Mouse (Mus musculus) liver, adult 2 months (tissue): ENCODE data around the gene Pde4d. TPM values are rescaled to one million over a fixed set of nuclear protein-coding genes. Genes with fewer than 3 reads are reported as not detected.
"Not testable (repeated sequence)": the region's sequence is repeated elsewhere in the genome, so short reads cannot be mapped to it uniquely, and the experiment has no call there.

ENCODE experiments used
- DNase-seq: peaks from one replicate; pipeline ENCODE4 v3.0.0-alpha.2; 2011; ENCODE audit warnings: low read depth, low spot score; ENCODE audit errors: extremely low read depth
- H3K27ac ChIP-seq: fragments of 200-500 bp; replicated peaks from 2 replicates; pipeline ENCODE4 v1.5.1; 2012; ENCODE audit warnings: low read depth, mild to moderate bottlenecking, control low read depth, inconsistent platforms, low read length; ENCODE audit not compliant: insufficient read depth
- H3K27me3 ChIP-seq: fragments of 200-500 bp; 2 replicates; pipeline ENCODE4 v1.6.1; 2012; ENCODE audit warnings: mild to moderate bottlenecking, moderate library complexity, low read length, inconsistent platforms; ENCODE audit not compliant: control insufficient read depth, insufficient read depth
- H3K36me3 ChIP-seq: fragments of 200-500 bp; 2 replicates; pipeline ENCODE4 v1.6.1; 2012; ENCODE audit warnings: low read length, inconsistent platforms; ENCODE audit not compliant: control insufficient read depth, insufficient read depth
- H3K4me1 ChIP-seq: fragments of 200-500 bp; 2 replicates; pipeline ENCODE4 v1.6.1; 2011; ENCODE audit warnings: low read length; ENCODE audit not compliant: control insufficient read depth, insufficient read depth
- H3K4me3 ChIP-seq: fragments of 200-500 bp; 2 replicates; pipeline ENCODE4 v1.5.1; 2011; ENCODE audit warnings: low read depth, mild to moderate bottlenecking, control low read depth, low read length, moderate library complexity; ENCODE audit not compliant: insufficient read depth
- H3K79me2 ChIP-seq: fragments of 200-500 bp; 2 replicates; pipeline ENCODE4 v1.6.1; 2012; ENCODE audit warnings: inconsistent platforms, mild to moderate bottlenecking, low read length, moderate library complexity; ENCODE audit not compliant: control insufficient read depth, insufficient read depth
- H3K9ac ChIP-seq: fragments of 200-500 bp; 2 replicates; pipeline ENCODE4 v1.6.1; 2012; ENCODE audit warnings: low read depth, mild to moderate bottlenecking, control low read depth, inconsistent platforms, low read length
- CTCF ChIP-seq: fragments of 200-500 bp; IDR thresholded peaks from 2 replicates; pipeline ENCODE4 v1.5.1; 2011; ENCODE audit warnings: low read depth, low read length, control low read depth
- POLR2A ChIP-seq: fragments of 200-500 bp; IDR thresholded peaks from 2 replicates; pipeline ENCODE4 v1.6.1; 2011; ENCODE audit warnings: low read length, control low read depth; ENCODE audit not compliant: insufficient read depth; ENCODE audit errors: extremely low read depth
- WGBS: fragments of 180-500 bp; shearing (Covaris S2); methylation state at CpG from one replicate; pipeline ENCODE4 v1.1.7; 2018; 5-methylcytosine and 5-hydroxymethylcytosine counted together
- polyA plus RNA-seq: library from polyadenylated mRNA; depleted of rRNA; stranded (reverse); fragments of >200 nt; gene quantifications from 2 replicates; pipeline ENCODE4 v1.2.3, GENCODE M21; 2012
- total RNA-seq: library from RNA; depleted of rRNA; stranded (reverse); fragments of >200 nt; gene quantifications from 2 replicates; pipeline ENCODE4 v1.2.3, GENCODE M21; 2014

The Pde4d gene
- total and polyA plus RNA-seq, 2 experiments: 2.3 to 13.6 TPM

GRCm38 (mm10) chr13:108775882-108776281, 326.1 kb downstream of the Pde4d start:
- no peak for DNase-seq
- Histone ChIP-seq H3K27me3 (no peaks in the 10 kb centered on the region), H3K9ac (no peak overlapping the region), H3K27ac (no peak overlapping the region), H3K79me2 (no peaks in the 10 kb centered on the region), H3K4me1 (no peaks in the 10 kb centered on the region), H3K36me3 (no peaks in the 10 kb centered on the region), H3K4me3 (no peak overlapping the region)
- WGBS: 67% methylated on average over 7 of the region's 7 CpGs
- TF ChIP-seq CTCF (no peak), POLR2A (no peak)

- H3K27me3 ChIP-seq, DNase-seq, H3K79me2 ChIP-seq, H3K36me3 ChIP-seq, H3K4me1 ChIP-seq, H3K4me3 ChIP-seq, H3K27ac ChIP-seq, H3K9ac ChIP-seq: not testable (repeated sequence)
- WGBS: 83% methylated on average over 3 of the region's 3 CpGs
- TF ChIP-seq CTCF: peak; percentile 20; the same call in 1 of the 2 replicates
Observed at GRCm38 (mm10) chr13:108797620-108798019, 347.9 kb downstream of the Pde4d start.

- Histone ChIP-seq H3K4me1 (no peaks in the 10 kb centered on the region), H3K79me2 (no peaks in the 10 kb centered on the region), H3K36me3 (no peaks in the 10 kb centered on the region), H3K27me3 (no peaks in the 10 kb centered on the region), H3K9ac (no peak overlapping the region), H3K4me3 (no peak overlapping the region), H3K27ac (no peak overlapping the region)
- WGBS: 87% methylated on average over 7 of the region's 7 CpGs
- TF ChIP-seq POLR2A (no peak), CTCF (no peak)
- no peak for DNase-seq
Observed at GRCm38 (mm10) chr13:108809191-108809590, 359.4 kb downstream of the Pde4d start.

DNA sequence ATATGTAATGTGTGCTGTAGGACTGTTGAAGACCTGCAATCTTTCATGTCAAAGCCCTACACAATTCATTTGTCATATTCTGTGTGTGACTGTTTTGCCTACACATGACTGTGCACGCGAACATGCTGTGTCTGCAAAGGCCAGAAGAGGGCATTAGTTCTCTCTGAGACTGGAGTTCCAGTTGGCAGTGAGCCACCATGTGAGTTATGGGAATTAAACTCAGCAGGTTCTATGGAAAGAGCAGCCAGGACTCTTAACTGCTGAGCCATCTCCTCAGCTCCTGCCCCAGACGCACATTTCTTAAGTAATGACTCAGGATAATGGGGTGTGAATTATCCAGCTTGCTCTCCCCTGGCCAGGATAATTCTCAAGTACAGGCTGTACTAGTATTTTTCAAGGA, 363.2 kb downstream of the Pde4d start:
- Histone ChIP-seq H3K4me1 (no peaks in the 10 kb centered on the region), H3K4me3 (no peak overlapping the region), H3K27me3 (no peaks in the 10 kb centered on the region), H3K79me2 (no peaks in the 10 kb centered on the region), H3K27ac (no peak overlapping the region), H3K36me3 (no peaks in the 10 kb centered on the region), H3K9ac (no peak overlapping the region)
- TF ChIP-seq CTCF (no peak), POLR2A (no peak)
- 59% methylated on average over 3 of the region's 3 CpGs for WGBS
- peak; percentile 15 for DNase-seq

DNA sequence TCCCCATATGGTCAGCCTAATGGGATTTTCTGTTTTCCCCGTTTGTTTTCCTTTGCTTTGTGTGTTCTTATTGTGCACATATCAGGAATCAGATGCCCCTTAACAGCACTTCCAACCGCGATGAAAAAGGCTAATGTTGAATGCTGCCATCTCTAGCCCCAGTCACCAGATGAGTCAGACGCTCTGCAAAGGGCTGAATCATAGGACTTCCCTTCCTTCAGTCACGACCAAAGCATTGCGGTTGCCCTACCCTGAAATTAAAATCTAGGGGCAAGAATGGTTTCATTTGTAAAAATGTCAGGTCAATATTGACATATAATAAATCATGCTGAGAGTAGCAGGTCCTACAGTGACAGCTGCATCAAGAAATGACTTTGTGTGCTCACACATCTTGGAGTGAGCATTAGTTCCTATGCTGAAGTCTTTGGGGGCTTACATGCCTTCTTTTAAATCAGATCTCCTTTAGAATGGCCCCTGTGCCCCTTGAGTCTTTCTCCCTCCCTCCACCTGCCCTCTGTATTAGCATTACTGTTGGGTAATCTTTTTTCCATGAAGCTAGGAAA, 370.2 kb downstream of the Pde4d start:
- Histone ChIP-seq H3K4me1 (no peaks in the 10 kb centered on the region), H3K9ac (no peak overlapping the region), H3K4me3 (no peak overlapping the region), H3K27me3 (no peaks in the 10 kb centered on the region), H3K36me3 (no peaks in the 10 kb centered on the region), H3K79me2 (no peaks in the 10 kb centered on the region), H3K27ac (no peak overlapping the region)
- no peak for DNase-seq
- no peak for TF ChIP-seq CTCF
- no peak for TF ChIP-seq POLR2A
- 74% methylated on average over 6 of the region's 6 CpGs for WGBS

DNA sequence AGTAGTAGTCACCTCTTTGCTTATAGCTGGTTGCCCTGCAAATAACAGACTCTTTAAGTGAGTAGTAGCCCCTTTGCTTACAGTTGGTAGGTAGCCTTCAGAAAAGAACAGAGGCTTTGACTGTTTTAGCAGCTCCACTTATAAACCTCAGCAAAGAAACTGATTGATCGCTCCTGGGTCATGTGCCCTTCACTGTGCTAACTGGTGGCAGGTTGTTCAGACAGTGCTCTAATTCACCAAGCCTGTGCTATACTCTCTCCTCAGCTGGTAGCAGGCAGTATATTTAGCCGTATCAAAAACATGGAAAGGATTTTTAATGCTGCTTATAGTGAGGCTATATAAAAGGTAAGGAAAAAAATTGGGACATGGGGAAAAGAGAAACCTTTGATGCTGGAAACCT, 370.7 kb downstream of the Pde4d start:
- no peak for TF ChIP-seq CTCF
- no peak for TF ChIP-seq POLR2A
- WGBS: 86% methylated on average over 2 of the region's 2 CpGs

More for the DNA sequence above, 370.7 kb downstream of the Pde4d start:
- Histone ChIP-seq H3K4me3 (no peak overlapping the region), H3K27ac (no peak overlapping the region), H3K36me3 (no peaks in the 10 kb centered on the region), H3K79me2 (no peaks in the 10 kb centered on the region), H3K27me3 (no peaks in the 10 kb centered on the region), H3K9ac (no peak overlapping the region), H3K4me1 (no peaks in the 10 kb centered on the region)
- no peak for DNase-seq
